8 mouse cellular contexts compared by ENCODE assay signal in genomic region chr19:8518933-8519332, GRCm38 (mm10).
DNase-seq lines count a peak whose midpoint lies in the region; ATAC-seq and TF ChIP-seq lines count a peak whose summit lies in the region.
"Not testable (repeated sequence)": the region's sequence is repeated elsewhere in the genome, so short reads cannot be mapped to it uniquely, and the experiment has no call there.

No protein-coding gene starts in this region.

- H3K4me1 ChIP-seq in brown adipose tissue, adult 24 weeks (ENCODE audit: control insufficient read depth, insufficient read depth, insufficient read length, low read length); heart, embryonic 13.5 days; intestine, postnatal 0 days (replicated peaks; ENCODE audit: control insufficient read depth, insufficient read depth, low read length); lung, adult 2 months (ENCODE audit: control insufficient read depth, insufficient read depth, low read length); thymus, adult 2 months (replicated peaks; ENCODE audit: control insufficient read depth, insufficient read depth, low read length): not testable (repeated sequence)

- H3K9ac ChIP-seq in heart, embryonic 13.5 days; intestine, postnatal 0 days (ENCODE audit: low read depth, low read length): not testable (repeated sequence)

- not testable (repeated sequence) for H3K9me3 ChIP-seq in heart, embryonic 13.5 days; intestine, postnatal 0 days (ENCODE audit: control insufficient read depth)

- peak overlapping the region; percentile 63 for H3K4me2 ChIP-seq in heart, embryonic 13.5 days
- H3K4me2 ChIP-seq in intestine, postnatal 0 days (replicated peaks; ENCODE audit: low read depth) = peak overlapping the region; percentile 57

- peak overlapping the region; percentile 33 for H3K4me3 ChIP-seq in brown adipose tissue, adult 24 weeks (ENCODE audit: insufficient read depth, low read depth, low read length)
- peak overlapping the region; percentile 51 for H3K4me3 ChIP-seq in heart, embryonic 13.5 days
- H3K4me3 ChIP-seq in intestine, postnatal 0 days (ENCODE audit: low read depth, low read length) = peak overlapping the region; percentile 36; the same call in 1 of the 2 replicates
- not testable (repeated sequence) for H3K4me3 ChIP-seq in lung, adult 2 months (replicated peaks; ENCODE audit: extremely low read depth, low read depth, low read length)
- peak overlapping the region; percentile 16 for H3K4me3 ChIP-seq in thymus, adult 2 months (ENCODE audit: control insufficient read depth, insufficient read depth, low read length)

- TF ChIP-seq POLR2A in lung, adult 2 months (IDR thresholded peaks at IDR 0.05; ENCODE audit: borderline replicate concordance, extremely low read depth, low read depth, low read length); thymus, adult 2 months (IDR thresholded peaks at IDR 0.05; ENCODE audit: control insufficient read depth, extremely low read depth, insufficient read depth, low read length, poor library complexity): not testable (repeated sequence)

- H3K27ac ChIP-seq in brown adipose tissue, adult 24 weeks (replicated peaks; ENCODE audit: low read depth, low read length); intestine, postnatal 0 days (ENCODE audit: low read depth, low read length): not testable (repeated sequence)
- H3K27ac ChIP-seq in heart, embryonic 13.5 days (replicated peaks) = 0 out of 2 replicates have a peak overlapping the region, but pooled peaks have one; percentile 48
- peak overlapping the region; percentile 83 for H3K27ac ChIP-seq in thymus, adult 2 months (ENCODE audit: control insufficient read depth, insufficient read depth, low read length)

- ATAC-seq in heart, embryonic 13.5 days (ENCODE audit: extremely low read depth, insufficient number of reproducible peaks, low FRiP score, low TSS enrichment); intestine, postnatal 0 days: not testable (repeated sequence)

- not testable (repeated sequence) for TF ChIP-seq CTCF in intestine, postnatal 0 days (IDR thresholded peaks at IDR 0.05; ENCODE audit: low read depth); lung, adult 2 months (IDR thresholded peaks at IDR 0.05; ENCODE audit: insufficient read depth, low read length); thymus, adult 2 months (IDR thresholded peaks at IDR 0.05; ENCODE audit: borderline replicate concordance, control insufficient read depth, extremely low read depth, insufficient read depth, low read length, poor library complexity)

- H3K36me3 ChIP-seq in heart, embryonic 13.5 days; intestine, postnatal 0 days (ENCODE audit: control insufficient read depth, insufficient read depth); thymus, adult 2 months (ENCODE audit: control insufficient read depth, insufficient read depth, low read length): not testable (repeated sequence)

- H3K27me3 ChIP-seq in heart, embryonic 13.5 days (replicated peaks); intestine, postnatal 0 days (replicated peaks; ENCODE audit: control insufficient read depth, insufficient read depth, low read length); thymus, adult 2 months (ENCODE audit: control insufficient read depth, insufficient read depth, low read length): not testable (repeated sequence)

- 76% methylated on average over 7 of the region's 7 CpGs for WGBS in heart, embryonic 13.5 days
- WGBS in intestine, postnatal 0 days = 83% methylated on average over 7 of the region's 7 CpGs
- 49% methylated on average over 7 of the region's 7 CpGs for WGBS in lung, adult 2 months
- 47% methylated on average over 7 of the region's 7 CpGs for WGBS in thymus, adult 2 months

- peak; percentile 46 to 50 for DNase-seq in B cell, adult 2 months
- peak; percentile 84 for DNase-seq in T-cell, adult 2 months (ENCODE audit: low spot score)
- DNase-seq in lung, adult 2 months = peak; percentile 7
- peak; percentile 77 for DNase-seq in naive thymus-derived CD4-positive, alpha-beta T cell, adult 2 months (ENCODE audit: low read depth)
- DNase-seq in thymus, adult 2 months = peak; percentile 29

Comparison
In these comparisons a context has a peak if more than half of its experiments do, and no peak if none do; other contexts are left out.
1. DNase-seq: peak in every context shown above with its lines; median percentile 84 in T-cell, adult 2 months; 77 in naive thymus-derived CD4-positive, alpha-beta T cell, adult 2 months; 48 in B cell, adult 2 months; 29 in thymus, adult 2 months; 7 in lung, adult 2 months.